Comparison of ENCODE assay signal across 12 mouse cellular contexts in genomic region chr1:75214442-75214841, GRCm38 (mm10). TPM values are rescaled to one million over a fixed set of nuclear protein-coding genes. Genes with fewer than 3 reads are reported as not detected.
DNase-seq lines count a peak whose midpoint lies in the region; TF ChIP-seq lines count a peak whose summit lies in the region.
"Had no signal": no experiment of that assay in that cellular context is flagged by ENCODE, and none has a peak within 500 bp of the region (broad histone marks: within the 10 kb centered on the region; RNA-seq: fewer than 3 reads in every experiment).

No protein-coding gene starts in this region.

- no peak for TF ChIP-seq POLR2A in heart, adult 2 months (IDR thresholded peaks at IDR 0.05; ENCODE audit: insufficient read depth, low read depth, low read length)
- TF ChIP-seq POLR2A in liver, adult 2 months (IDR thresholded peaks at IDR 0.05; ENCODE audit: extremely low read depth, insufficient read depth, low read length), result no peak

- no peaks in the 10 kb centered on the region for H3K9me3 ChIP-seq in E14TG2a.4 (ENCODE audit: low read length)
- H3K9me3 ChIP-seq: embryonic facial prominence, embryonic 10.5 days had no signal

- H3K27me3 ChIP-seq in heart, adult 2 months (ENCODE audit: control insufficient read depth, insufficient read depth, low read length), result no peaks in the 10 kb centered on the region
- peaks cover under 1% of the 10 kb centered on the region; the same call in 1 of the 2 replicates for H3K27me3 ChIP-seq in E14TG2a.4 (ENCODE audit: insufficient read depth, low read length)
- no peaks in the 10 kb centered on the region for H3K27me3 ChIP-seq in liver, adult 2 months (ENCODE audit: control insufficient read depth, insufficient read depth, low read length)

- 40% methylated on average over 2 of the region's 2 CpGs for WGBS in heart, adult 2 months
- WGBS in liver, adult 2 months, result 14% methylated on average over 2 of the region's 2 CpGs

- intact Hi-C loops in heart, adult 2 months (cut with DNase I), result no loop called here

- no peak for DNase-seq in heart, adult 2 months
- DNase-seq in heart, adult 9 months (ENCODE audit: low spot score in 2 of 2), result no peak
- DNase-seq in kidney, adult 11 months, result peak; percentile 98
- DNase-seq in liver, adult 2 months (ENCODE audit: extremely low read depth, low read depth, low spot score), result peak; percentile 96
- no peak for DNase-seq in testis, postnatal 10 days (ENCODE audit: low spot score)
- no peak for DNase-seq in layer of hippocampus, postnatal 10 days (ENCODE audit: low spot score in 2 of 2)
- no peak for DNase-seq in frontal cortex, postnatal 10 days (ENCODE audit: low spot score in 2 of 2)

- no peaks in the 10 kb centered on the region; the same call in 1 of the 2 replicates for H3K79me2 ChIP-seq in heart, adult 2 months (replicated peaks; ENCODE audit: control insufficient read depth, insufficient read depth, low read length)
- H3K79me2 ChIP-seq in liver, adult 2 months (ENCODE audit: control insufficient read depth, insufficient read depth, low read length), result peaks cover 14% of the 10 kb centered on the region; the same call in 1 of the 2 replicates

- peaks cover 8% of the 10 kb centered on the region for H3K4me1 ChIP-seq in heart, adult 2 months (ENCODE audit: control insufficient read depth, insufficient read depth, low read length)
- peaks cover 90% of the 10 kb centered on the region for H3K4me1 ChIP-seq in E14TG2a.4 (replicated peaks; ENCODE audit: low read depth, low read length)
- peaks cover 48% of the 10 kb centered on the region for H3K4me1 ChIP-seq in liver, adult 2 months (ENCODE audit: control insufficient read depth, insufficient read depth, low read length)

- H3K4me3 ChIP-seq in heart, adult 2 months, result peak overlapping the region; percentile 15; the same call in 1 of the 2 replicates
- H3K4me3 ChIP-seq in E14TG2a.4 (replicated peaks; ENCODE audit: low read length), result peak overlapping the region; percentile 32
- no peak overlapping the region for H3K4me3 ChIP-seq in liver, adult 2 months (ENCODE audit: insufficient read depth, low read depth, low read length)
- H3K4me3 ChIP-seq: embryonic facial prominence, embryonic 10.5 days had no signal

- TF ChIP-seq EP300 in heart, adult 2 months (IDR thresholded peaks at IDR 0.05; ENCODE audit: insufficient read depth, low read depth, low read length), result no peak

- peak overlapping the region; percentile 56 for H3K9ac ChIP-seq in heart, adult 2 months (ENCODE audit: low read depth, low read length)
- H3K9ac ChIP-seq in liver, adult 2 months (ENCODE audit: low read depth, low read length), result peak overlapping the region; percentile 44

- H3K27ac ChIP-seq in heart, adult 2 months, result peak overlapping the region; percentile 87
- H3K27ac ChIP-seq in liver, adult 2 months (replicated peaks; ENCODE audit: insufficient read depth, low read depth, low read length), result peak overlapping the region; percentile 95
- H3K27ac ChIP-seq: embryonic facial prominence, embryonic 10.5 days had no signal

- no peak for TF ChIP-seq CTCF in heart, adult 2 months (IDR thresholded peaks at IDR 0.05)
- no peak for TF ChIP-seq CTCF in E14TG2a.4 (conservative IDR thresholded peaks at IDR 0.05; ENCODE audit: low read length)
- no peak for TF ChIP-seq CTCF in liver, adult 2 months (IDR thresholded peaks at IDR 0.05; ENCODE audit: low read depth, low read length)

- H3K36me3 ChIP-seq in heart, adult 2 months (ENCODE audit: control insufficient read depth, insufficient read depth, low read length), result peaks cover 14% of the 10 kb centered on the region
- peaks cover 66% of the 10 kb centered on the region for H3K36me3 ChIP-seq in E14TG2a.4 (ENCODE audit: insufficient read depth, low read length)
- H3K36me3 ChIP-seq in liver, adult 2 months (ENCODE audit: control insufficient read depth, insufficient read depth, low read length), result peaks cover 16% of the 10 kb centered on the region; the same call in 1 of the 2 replicates

RNA-seq across cellular contexts. Expression of gene Stk16, which starts 3.8 kb away (rescaled TPM):
- total RNA-seq in heart, adult 2 months (2021), result 10 to 100 TPM; 42.4 to 42.5 TPM
- polyA plus RNA-seq in heart, adult 2 months (2012; rRNA removed), result 68.3 and 82.0 TPM in 2 replicates
- 57.3 and 63.5 TPM in 2 replicates for total RNA-seq in liver, adult 2 months (2014; rRNA removed)
- polyA plus RNA-seq in liver, adult 2 months (2012; rRNA removed), result 190 and 221 TPM in 2 replicates
- 10 to 100 TPM; 88.8 to 97.7 TPM for total RNA-seq in layer of hippocampus, postnatal 10 days (2021)

RNA-seq across cellular contexts. Expression of gene Glb1l, which starts 3.8 kb away (rescaled TPM):
- total RNA-seq in heart, adult 2 months (2021), result 1 to 10 TPM; 3.2 to 3.8 TPM
- 4.9 and 8.5 TPM in 2 replicates for polyA plus RNA-seq in heart, adult 2 months (2012; rRNA removed)
- 3.7 and 4.8 TPM in 2 replicates for total RNA-seq in liver, adult 2 months (2014; rRNA removed)
- polyA plus RNA-seq in liver, adult 2 months (2012; rRNA removed), result 2.1 and 2.5 TPM in 2 replicates
- 10 to 100 TPM; 22.4 to 23.2 TPM for total RNA-seq in layer of hippocampus, postnatal 10 days (2021)

RNA-seq across cellular contexts. Expression of gene Tuba4a, which starts 5.2 kb away (rescaled TPM):
- total RNA-seq in heart, adult 2 months (2021), result 100 to 1,000 TPM; 973 to 976 TPM
- 781 and 842 TPM in 2 replicates for polyA plus RNA-seq in heart, adult 2 months (2012; rRNA removed)
- 80.9 and 117 TPM in 2 replicates for total RNA-seq in liver, adult 2 months (2014; rRNA removed)
- polyA plus RNA-seq in liver, adult 2 months (2012; rRNA removed), result 242 and 267 TPM in 2 replicates
- total RNA-seq in layer of hippocampus, postnatal 10 days (2021), result 100 to 1,000 TPM; 348 to 373 TPM

RNA-seq across cellular contexts. Expression of gene A630095N17Rik, which starts 17.5 kb away (rescaled TPM):
- not detected for total RNA-seq in heart, adult 2 months (2021)
- polyA plus RNA-seq in heart, adult 2 months (2012; rRNA removed), result not detected in 2 replicates
- not detected in 2 replicates for total RNA-seq in liver, adult 2 months (2014; rRNA removed)
- polyA plus RNA-seq in liver, adult 2 months (2012; rRNA removed), result not detected in 2 replicates
- total RNA-seq in layer of hippocampus, postnatal 10 days (2021), result not detected
- total RNA-seq: heart, postnatal 14 days; layer of hippocampus, postnatal 36 days had no signal
- polyA plus RNA-seq: embryonic facial prominence, embryonic 10.5 days; forebrain, embryonic 16.5 days had no signal

RNA-seq across cellular contexts. Expression of gene Dnajb2, which starts 21.8 kb away (rescaled TPM):
- 100 to 1,000 TPM; 111 to 129 TPM for total RNA-seq in heart, adult 2 months (2021)
- polyA plus RNA-seq in heart, adult 2 months (2012; rRNA removed), result 67.9 and 93.3 TPM in 2 replicates
- 25.4 and 30.3 TPM in 2 replicates for total RNA-seq in liver, adult 2 months (2014; rRNA removed)
- polyA plus RNA-seq in liver, adult 2 months (2012; rRNA removed), result 55.9 and 60.4 TPM in 2 replicates
- total RNA-seq in layer of hippocampus, postnatal 10 days (2021), result 10 to 100 TPM; 52.9 to 60.9 TPM

Comparison
In these comparisons a context has a peak if more than half of its experiments do, and no peak if none do; other contexts are left out.
1. DNase-seq: peak in kidney, adult 11 months (single experiment) and liver, adult 2 months (single experiment); none in heart, adult 2 months (0 of 2), heart, adult 9 months (0 of 2), testis, postnatal 10 days (single experiment), layer of hippocampus, postnatal 10 days (0 of 2) and frontal cortex, postnatal 10 days (0 of 2).